Mouse (Mus musculus): ENCODE data around the gene Bglap. TPM values are rescaled to one million over a fixed set of nuclear protein-coding genes. Genes with fewer than 3 reads are reported as not detected.
A peak's percentile ranks its signal among the peaks of the same experiment; 100 is the strongest.
"Not testable (repeated sequence)": the region's sequence is repeated elsewhere in the genome, so short reads cannot be mapped to it uniquely, and the experiment has no call there.

The Bglap gene
- total RNA-seq (2021): not detected
- long read RNA-seq, experiment 1: 0 reads
- long read RNA-seq, experiment 2: 0 reads

DNA sequence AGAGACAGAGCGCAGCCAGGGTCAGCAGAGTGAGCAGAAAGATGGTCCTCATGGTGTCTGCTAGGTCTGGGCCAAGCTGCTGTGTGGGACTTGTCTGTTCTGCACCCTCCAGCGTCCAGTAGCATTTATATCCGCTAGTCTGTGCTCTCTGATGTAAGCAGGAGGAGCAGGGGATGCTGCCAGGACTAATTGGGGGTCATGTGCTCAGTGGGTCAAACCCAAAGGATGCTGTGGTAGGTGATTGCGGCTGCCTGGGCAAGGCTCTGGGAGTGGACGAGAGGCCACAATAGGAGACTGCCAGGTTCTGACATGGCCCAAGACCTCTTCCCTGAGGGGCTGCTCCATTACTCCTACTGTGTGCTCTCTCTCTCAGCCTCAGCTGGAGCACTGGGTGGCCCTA, at the start of gene Bglap:
Gene Bglap (minus strand): TSS at position 101 of the 400 bp plus-strand sequence.
- no peak for DNase-seq

DNA sequence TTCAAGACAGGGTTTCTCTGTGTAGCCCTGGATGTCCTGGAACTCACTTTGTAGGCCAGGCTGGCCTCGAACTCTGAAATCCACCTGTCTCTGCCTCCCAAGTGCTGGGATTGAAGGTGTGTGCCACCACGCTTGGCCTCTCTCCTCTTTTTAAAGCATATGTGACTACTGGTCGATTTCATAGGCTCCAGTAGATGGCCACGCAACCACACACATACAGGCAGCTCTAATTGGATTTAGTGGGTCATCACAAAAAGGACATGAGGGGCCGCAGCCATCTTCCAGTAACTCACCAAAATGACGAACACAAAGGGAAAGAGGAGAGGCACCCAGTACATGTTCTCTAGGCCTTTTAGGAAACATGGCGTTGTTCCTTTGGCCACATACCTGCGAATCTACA, 44.4 kb upstream of the Bglap start:
- DNase-seq: not testable (repeated sequence)

DNA sequence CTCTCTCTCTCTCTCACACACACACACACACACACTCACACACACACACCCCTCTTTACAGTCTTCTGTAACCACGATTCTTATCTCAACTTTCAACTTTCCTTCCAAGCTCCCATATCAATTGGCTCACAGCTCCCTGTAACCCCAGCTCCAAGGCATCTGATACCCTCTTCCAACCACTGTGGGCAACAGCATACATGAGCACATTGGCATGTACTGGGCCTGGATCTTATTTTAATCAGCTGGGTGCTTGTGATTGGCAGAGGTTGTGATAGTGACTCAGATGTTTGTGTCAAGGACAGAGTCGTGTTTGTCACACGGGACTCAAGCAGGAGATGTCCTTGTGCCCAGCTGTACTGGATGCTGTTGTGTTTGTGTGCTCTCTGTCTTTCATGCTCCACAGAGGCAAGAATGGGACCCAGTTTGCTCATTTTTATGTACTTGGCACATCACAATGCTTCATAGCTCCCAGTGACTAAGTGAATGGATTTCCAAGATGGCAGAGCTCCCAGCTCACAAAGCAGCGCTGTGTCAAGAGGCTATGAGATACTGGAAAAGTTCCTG, 43.2 kb upstream of the Bglap start:
- no peak for DNase-seq

DNA sequence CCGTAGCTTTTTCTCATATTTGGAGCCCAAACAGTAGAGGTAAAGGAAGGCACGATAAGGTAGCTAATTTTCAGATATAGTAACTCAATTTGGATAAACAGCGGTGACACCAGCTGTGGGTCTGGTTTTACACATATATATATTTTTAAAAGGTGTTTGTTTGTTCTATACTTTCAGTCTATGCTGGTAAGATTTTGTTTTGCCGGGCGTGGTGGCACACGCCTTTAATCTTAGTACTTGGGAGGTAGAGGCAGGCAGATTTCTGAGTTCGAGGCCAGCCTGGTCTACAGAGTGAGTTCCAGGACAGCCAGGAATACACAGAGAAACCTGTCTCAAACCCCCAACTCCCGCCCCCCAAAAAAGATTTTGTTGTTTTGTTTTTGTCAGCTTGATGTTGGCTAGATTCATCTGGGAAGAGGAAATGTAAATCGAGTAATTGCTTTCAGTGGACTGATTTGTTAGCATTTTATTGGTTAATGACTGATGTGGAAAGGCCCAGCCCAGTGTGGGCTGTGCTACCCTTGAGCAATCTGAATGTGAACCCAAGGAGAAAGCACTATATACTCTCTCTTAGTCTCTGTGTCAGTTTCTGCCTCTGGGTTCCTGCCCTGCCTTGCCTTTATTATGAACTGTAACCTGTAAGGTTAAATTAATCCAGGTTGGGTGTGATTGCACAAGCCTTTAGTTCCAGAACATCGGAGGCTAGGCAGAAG, 41.6 kb upstream of the Bglap start:
- no peak for DNase-seq

DNA sequence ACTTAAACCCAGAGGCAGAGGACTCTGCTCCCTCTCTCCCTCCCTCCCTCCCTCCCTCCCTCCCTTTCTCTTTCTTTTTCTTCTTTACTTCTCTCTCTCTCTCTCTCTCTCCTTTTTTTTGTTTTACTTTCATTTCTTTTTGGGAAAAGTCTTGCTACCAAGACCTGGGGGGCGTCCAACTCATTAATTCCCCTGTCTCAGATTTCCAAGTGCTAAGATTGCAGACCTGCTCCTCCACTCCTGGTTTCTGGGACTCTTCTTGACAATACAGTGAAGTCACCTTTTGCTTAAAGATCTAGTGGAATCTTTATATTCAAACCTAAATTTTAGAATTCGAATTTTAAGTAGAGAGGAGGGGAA, 41.0 kb upstream of the Bglap start:
- DNase-seq: peak in 1 of 2 experiments; percentile 29

DNA sequence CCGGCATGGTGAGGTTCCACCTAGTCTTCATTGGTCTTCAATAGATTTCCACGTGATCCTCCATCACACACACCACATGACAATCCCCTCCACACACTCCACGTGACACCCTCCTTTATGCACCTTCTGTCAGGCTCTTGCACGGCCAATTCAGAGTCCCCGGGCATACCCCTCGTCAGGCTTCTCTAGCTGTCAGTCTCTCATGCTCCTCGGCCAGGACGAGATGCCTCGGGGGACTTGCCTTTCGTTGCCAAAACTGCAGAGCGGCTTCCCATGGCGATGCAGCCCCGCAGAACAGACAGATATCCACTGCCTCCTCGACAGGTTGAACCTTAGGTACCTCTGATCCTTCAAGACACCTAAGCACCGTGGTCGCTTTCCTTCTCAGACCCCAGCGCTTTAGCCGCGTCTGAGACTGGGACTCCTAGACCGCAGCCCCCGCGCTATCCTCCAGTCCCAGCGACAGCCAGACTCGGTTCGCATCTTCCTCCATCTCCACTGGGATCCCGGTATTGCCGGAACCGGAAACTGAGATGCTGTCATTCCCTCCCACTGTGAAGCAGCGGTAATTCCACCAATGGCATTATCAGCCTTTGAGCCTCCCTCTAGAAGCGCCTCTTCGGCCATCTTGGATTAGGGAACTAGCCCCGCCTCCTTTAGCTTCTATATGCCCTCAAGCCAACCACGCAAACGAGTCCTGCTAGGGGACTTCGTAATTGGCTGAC, 40.5 kb upstream of the Bglap start, which contains the start of gene Slc25a44:
Gene Slc25a44 (minus strand): TSS at position 535 of the 725 bp plus-strand sequence.
- DNase-seq: peak; percentile 99 to 100

DNA sequence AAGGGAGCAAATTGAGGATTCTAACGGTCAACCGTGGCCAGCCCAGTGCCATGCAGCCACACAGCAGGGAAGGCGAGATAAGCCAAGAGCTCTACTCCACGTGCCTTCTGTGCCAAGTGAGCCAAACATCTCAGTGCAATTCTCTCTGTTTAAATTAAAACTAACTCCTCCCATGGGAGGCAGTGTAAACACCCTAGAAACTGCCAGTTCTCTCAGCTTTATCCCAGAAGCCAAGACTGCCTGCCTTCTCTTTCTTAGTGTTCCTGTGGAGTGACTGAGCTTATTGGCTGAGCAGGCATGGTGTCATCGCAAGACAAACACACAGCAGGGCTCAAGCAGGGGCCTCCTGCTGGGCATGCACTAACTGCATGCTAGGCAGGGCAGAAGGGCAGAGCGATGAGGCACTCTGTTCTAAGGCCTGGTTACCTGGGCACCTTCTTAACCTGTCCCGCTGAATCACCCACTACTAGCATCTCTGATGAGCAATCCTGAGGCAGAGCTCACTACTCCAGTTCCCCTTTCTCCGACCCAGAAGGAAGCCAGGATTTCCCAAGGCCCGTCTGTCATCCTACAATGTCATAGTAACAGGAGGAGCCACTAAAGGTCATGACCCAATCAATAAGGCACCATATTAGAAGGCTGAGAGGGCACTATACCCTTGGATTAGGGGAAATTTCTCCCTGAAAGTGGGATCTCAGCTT, 37.9 kb upstream of the Bglap start:
- DNase-seq: no peak

DNA sequence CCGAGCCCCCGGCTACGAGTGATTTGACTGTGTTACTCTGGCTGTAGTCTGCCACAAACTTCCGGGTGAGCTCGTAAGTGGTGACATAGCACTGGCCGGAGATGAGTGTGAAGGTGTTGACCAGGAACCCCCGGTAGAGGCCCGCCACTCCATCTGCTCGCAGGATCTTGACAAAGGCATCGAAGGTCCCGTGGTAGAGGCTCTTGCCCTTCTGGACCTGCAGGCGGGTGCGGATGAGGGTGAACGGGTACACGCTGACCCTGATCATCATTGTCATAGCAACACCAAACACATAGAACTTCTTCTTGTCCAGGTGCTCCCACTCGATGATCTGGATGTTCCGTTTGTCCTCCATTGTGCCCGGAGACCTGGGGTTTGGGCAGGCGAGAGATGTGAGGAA, 36.5 kb upstream of the Bglap start:
- DNase-seq: no peak

DNA sequence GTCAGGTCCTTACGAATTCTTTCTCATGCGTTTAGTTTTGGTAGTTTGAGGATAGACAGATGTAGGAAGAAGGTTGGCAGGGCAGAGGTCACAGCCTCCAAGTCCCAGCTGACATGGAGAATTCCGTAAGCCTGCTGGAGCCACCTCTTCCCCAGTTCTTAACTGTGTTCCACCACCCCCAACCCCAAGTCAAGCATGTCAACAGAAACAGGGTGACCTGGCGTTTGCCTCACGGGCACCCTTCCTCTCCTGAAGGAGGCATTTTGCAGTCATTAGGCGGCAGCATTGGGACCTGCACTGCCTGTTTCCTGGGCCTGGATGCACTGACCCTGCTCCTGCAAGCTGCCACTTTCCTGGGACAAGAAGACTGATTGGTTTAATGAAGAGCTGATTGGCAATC, 33.8 kb upstream of the Bglap start:
- DNase-seq: no peak

DNA sequence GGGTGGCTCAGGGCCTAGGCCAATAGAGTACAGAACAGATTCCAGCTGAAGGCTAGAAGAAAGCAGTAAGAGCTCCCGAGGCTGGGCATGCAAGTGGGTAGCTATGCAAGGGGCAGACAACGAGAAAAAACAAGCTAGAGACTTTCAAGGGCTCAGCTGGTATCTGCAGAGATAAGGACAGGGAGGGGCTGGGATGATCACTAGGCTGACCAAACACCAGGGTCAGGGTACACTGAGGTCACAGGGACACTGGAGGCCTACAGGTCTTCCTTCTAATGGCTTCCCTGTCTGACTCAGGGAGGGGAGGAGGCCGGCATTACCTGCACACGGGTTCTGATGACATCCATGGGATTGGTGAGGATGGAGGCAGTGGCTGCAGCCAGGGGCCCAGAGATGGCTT, 31.4 kb upstream of the Bglap start:
- no peak for DNase-seq

DNA sequence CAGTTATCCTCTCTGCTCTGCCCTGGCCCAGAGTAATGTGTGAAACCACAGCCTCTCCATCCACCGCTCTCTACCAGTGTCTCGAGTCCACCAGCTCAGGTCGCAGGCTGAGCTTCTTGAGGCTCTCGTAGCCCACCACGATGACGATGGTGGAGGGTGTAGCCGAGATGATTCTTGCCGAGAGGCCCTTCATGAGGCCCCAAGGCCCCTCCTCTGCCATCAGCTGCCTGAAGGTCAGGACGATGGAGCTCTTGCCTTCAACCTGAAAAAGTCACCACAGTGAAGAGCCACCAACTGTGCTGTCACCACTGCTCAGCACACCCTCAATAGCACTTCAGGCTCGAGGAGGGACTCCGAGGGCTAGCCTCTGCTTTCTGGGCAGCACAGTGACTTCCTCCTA, 28.4 kb upstream of the Bglap start:
- no peak for DNase-seq

DNA sequence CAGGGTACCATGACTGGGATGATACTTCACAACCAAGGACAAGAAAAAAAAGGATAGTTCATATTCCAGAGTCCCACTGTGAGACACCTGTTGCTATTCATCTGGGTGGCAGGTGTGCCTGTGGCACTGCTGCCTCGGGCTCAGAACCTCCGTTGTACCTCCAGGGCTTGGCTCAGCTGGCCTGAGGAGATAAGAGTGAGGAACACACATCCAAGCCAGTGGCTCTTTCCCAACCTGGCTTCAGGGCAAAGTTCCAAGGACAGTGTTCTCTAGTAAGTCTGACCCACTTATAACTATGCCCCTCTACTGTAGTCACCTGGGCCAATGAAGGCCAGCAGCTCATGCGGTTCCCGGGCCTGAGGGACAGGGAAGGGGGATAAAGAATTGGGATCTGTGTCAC, 27.4 kb upstream of the Bglap start:
- peak; percentile 54 to 58 for DNase-seq

DNA sequence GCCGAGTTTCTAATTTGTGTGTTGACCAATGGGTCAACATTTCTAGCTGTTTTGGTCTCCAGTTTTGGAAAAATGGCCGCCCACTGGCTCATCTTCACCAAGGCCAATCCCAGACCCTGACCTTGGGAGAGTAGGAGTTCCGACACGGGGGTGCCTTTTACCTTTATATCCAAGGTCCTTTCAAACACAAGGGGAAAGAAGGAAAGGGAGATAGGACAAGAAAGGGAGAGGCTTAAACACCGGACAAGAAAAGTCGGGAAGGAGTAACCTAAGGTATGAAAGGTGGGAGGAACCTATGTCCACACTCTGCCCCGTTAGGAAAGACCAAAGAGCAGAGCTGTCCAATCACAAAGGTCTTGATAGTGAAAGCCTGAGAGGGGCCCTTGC, 26.4 kb upstream of the Bglap start:
- no peak for DNase-seq

DNA sequence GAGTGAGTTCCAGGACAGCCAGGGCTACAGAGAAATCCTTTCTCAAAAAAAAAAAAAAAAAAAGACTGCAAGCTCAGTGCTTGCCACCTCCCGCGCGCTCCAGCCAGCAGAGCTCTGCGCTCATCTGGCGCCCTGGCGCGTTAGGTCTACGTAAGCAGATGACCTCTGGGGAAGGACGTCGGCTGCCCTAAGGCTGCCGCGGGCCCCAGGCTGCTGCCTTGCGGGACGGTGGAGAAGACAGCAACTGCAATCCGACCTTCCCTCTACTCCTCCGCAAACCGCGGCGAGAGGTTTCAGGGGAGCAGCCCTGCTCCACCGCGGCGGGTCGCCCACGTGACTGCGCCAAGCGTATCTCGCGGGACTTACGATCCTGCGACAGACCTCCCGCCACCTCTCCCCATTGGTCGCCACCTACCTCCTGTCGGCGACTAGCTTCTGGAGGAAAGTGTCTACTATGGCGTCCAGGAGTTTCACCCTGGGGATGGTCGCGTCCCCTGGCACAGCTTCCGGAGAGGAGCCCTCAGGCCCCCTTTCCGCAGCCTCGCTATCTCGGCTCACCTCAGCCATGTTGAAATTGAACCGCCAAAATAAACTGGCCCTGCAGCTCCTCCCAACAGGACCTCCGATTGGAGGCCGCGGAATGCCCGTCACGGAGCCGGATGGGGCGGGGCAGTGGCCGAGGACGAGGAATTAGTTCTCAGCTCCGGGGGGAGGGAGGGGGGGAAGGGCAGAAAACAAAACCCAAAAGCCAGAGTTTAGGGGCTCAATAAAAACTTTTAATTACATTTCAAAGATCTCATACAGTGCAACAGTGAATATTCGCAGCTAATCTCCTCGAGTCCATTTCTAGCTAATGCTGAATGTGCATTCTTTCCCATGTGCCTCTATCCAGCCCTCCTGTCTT, 25.7 kb upstream of the Bglap start, which contains the start of gene Pmf1:
Gene Pmf1 (minus strand): TSS at position 591 of the 904 bp plus-strand sequence.
- DNase-seq: peak; percentile 96 to 97

DNA sequence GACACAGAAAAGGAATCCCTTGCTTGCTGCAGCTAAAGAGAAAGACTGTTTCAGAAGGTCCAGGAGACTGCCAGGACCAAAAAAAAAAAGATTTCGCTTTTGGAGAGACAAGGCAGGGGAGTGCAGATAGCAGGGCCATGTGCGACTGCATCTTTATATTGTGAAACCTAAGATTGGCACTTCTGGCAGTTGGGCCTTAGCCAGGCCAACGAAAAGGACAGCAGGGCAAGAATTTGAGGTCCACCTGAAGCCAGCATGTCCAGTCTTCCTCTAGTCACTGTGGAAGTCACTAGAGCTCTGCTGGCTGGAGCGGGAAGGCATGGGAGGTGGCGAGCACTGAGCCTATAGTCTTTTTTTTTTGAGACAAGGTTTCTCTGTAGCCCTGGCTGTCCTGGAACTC, 24.7 kb upstream of the Bglap start:
- DNase-seq: no peak

DNA sequence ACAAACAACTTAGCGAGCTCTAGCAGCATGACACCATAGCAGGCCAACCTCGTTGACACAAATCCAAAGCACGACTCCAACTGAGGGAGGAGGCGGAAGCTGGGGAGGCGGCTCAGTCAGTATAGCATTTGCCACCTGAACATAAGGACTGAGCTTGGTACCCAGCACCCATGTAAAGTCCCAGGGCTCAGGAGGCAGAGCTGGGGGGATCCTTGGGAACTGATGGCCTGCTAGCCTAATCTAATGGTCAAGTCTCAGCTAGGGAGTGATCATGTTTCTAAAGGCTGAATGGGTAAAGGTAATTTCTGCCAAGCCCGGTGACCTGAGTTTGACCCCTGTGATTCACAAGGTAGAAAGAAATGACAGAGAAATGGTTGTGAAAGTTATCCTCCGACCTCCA, 23.3 kb upstream of the Bglap start:
- DNase-seq: no peak

DNA sequence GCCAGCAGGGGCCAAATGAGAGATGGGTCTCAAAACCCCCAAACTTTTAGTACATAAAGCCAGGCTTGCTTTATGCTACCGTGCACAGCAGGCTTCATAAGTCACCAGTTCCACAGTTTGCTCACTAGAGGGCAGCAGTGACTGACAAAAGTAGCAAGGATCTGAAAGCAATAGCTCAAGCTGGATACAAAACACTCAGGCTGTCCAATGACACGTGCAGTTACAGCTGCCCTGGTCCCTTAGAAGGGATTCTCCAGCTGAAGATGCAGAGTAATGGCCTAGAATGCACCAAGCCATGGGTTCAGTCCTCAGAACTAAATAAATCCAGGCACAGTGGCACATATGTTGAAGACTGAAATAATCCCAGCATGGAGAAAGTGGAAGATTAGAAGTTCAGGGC, 22.8 kb upstream of the Bglap start:
- peak; percentile 72 to 83 for DNase-seq

DNA sequence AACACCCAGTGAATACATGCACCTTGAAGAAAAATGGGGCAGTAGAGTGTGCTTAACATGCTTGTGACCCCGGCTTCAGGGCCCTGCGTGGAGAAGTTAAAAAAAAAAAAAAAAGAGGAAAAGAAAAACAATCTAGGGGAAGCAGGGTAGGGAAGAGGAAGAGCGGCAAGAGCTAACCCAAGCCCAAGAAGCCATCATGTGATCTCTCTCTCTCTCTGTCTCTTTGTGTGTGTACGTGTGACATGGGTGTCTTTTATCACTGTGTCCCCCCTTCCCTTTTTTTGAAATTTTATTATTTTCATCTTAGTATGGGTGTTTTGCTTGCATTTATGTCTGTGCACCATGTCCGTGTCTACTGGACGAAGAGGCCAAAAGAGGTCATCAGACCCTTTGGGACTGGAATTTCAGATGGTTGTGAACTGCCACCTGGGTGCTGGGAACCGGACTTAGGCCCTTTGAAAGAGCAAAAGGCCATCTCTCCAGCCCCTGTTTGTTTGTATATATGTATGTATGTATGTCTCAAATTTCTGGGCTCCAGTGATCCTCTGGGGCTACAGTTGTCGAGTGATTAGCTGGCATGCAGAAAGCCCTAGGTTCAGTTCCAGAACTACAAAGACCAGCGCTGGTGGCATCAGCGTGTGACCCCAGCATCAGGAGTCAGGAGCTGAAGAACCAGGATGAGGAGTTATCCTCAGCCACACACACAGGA, 19.4 kb upstream of the Bglap start:
- DNase-seq: no peak

DNA sequence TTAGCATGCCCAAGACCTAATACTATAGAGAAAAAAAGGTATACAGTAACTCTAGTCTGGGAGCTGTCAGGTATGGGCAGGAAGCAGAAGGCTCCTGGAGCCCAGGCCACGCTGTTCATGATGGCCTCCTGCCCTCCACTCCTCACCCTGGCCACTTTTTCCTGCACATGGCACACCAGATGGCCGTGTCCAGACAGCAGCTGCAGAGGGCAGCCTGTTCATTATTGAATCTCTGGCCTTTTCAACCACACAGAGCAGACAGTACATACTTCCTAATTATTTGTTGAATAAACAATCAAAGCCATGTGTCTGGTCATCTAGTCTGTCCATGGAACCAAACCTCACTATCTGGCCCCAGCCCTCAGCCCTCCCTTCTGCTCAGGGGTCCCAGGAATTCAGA, 14.4 kb upstream of the Bglap start:
- DNase-seq: no peak

DNA sequence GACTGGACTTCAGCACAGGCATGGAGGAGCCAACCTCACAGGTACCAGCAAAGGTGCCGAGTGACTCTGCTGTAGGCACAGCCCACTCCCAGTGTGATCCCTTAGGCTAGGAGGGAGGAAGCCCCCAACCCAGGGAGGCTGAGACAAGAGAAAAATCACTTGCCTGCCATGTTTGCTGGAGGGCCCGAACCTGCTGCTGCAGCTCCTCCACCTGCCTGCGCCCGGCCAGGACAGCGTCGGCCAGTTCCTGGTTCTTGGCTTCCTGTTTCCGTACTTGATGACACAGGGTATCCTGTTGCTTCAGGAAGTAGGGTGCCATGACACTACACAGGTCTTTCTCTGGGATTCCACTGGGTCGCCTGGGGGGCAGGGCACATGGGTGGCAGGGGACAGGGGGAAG, 11.5 kb upstream of the Bglap start:
- DNase-seq: no peak

DNA sequence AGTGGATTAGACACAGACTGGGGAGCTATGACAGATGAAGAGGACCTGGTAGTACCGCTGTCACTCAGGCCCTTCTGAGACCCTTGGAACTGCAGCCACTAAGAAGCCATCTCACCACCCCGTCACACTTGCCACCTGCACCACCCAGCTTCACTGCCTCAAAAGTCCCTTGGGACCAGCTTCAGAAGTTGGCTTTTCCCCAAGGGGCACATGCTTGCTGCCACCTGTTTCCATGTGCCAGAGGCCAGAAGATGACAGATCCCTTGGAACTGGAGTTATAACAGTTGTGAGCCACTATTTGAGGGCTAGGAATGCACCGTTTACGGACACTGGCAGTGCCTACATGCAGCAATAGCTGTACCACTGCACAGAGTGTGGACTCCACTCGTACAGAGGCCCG, 11.0 kb upstream of the Bglap start:
- no peak for DNase-seq
